Mouse (Mus musculus) heart, embryonic 16.5 days (tissue): Measurements from ENCODE around the gene Slc6a14. TPM values are rescaled to one million over a fixed set of nuclear protein-coding genes. Genes with fewer than 3 reads are reported as not detected.

ENCODE experiments used
- polyA plus RNA-seq: library from polyadenylated mRNA; unstranded; fragments of >200 nt; fragmentation: Nextera tagmentation; extraction: Ambion mirVana; gene quantifications from 2 replicates; pipeline ENCODE4 v1.2.1, GENCODE M21; 2015

The Slc6a14 gene
- polyA plus RNA-seq, 1 experiment from 2014 or later = 0.11 TPM

Other genes with a start within 250 kb of the Slc6a14 start
- 12.3 and 20.1 TPM in 2 replicates for gene Agtr2, start 230.4 kb upstream of the Slc6a14 start, polyA plus RNA-seq
- gene Gm28269, start 30.2 kb downstream of the Slc6a14 start, polyA plus RNA-seq = not detected in 2 replicates